Mouse (Mus musculus): Measurements from ENCODE around the gene Magi2. TPM values are rescaled to one million over a fixed set of nuclear protein-coding genes. Genes with fewer than 3 reads are reported as not detected.
A peak's percentile ranks its signal among the peaks of the same experiment; 100 is the strongest.
"Not testable (repeated sequence)": the region's sequence is repeated elsewhere in the genome, so short reads cannot be mapped to it uniquely, and the experiment has no call there.

The Magi2 gene
- polyA plus RNA-seq, 1 experiment from 2014 or later = 6.8 TPM

GRCm38 (mm10) chr5:20241523-20241922 lies 1014.7 kb downstream of the Magi2 start:
- Histone ChIP-seq H3K36me3 (no peaks in the 10 kb centered on the region), H3K4me3 (no peak overlapping the region), H3K9me3 (no peaks in the 10 kb centered on the region), H3K9ac (no peak overlapping the region), H3K27ac (no peak overlapping the region), H3K4me2 (replicated peaks) (no peak overlapping the region), H3K4me1 (no peaks in the 10 kb centered on the region), H3K27me3 (no peaks in the 10 kb centered on the region)
- ATAC-seq (ENCODE audit: low FRiP score, low read depth) = no peak
- WGBS = 93% methylated on average over 2 of the region's 2 CpGs

- Histone ChIP-seq H3K4me1 (no peaks in the 10 kb centered on the region), H3K9me3 (no peaks in the 10 kb centered on the region), H3K27me3 (no peaks in the 10 kb centered on the region), H3K27ac (no peak overlapping the region), H3K4me2 (replicated peaks) (no peak overlapping the region), H3K4me3 (no peak overlapping the region), H3K9ac (no peak overlapping the region), H3K36me3 (no peaks in the 10 kb centered on the region)
- ATAC-seq (ENCODE audit: low FRiP score, low read depth) = no peak
These were observed 1015.7 kb downstream of the Magi2 start for GRCm38 (mm10) chr5:20242496-20242895.

GRCm38 (mm10) chr5:20249382-20249781 lies 1022.5 kb downstream of the Magi2 start:
- Histone ChIP-seq H3K27ac (no peak overlapping the region), H3K9ac (no peak overlapping the region), H3K9me3 (no peaks in the 10 kb centered on the region), H3K4me1 (no peaks in the 10 kb centered on the region), H3K27me3 (no peaks in the 10 kb centered on the region), H3K4me3 (no peak overlapping the region), H3K36me3 (no peaks in the 10 kb centered on the region), H3K4me2 (replicated peaks) (no peak overlapping the region)
- no peak for ATAC-seq (ENCODE audit: low FRiP score, low read depth)
- 91% methylated on average over 6 of the region's 6 CpGs for WGBS

GRCm38 (mm10) chr5:20251541-20251940 lies 1024.7 kb downstream of the Magi2 start:
- H3K9ac ChIP-seq = no peak overlapping the region
- H3K27ac ChIP-seq = no peak overlapping the region
- no peak for ATAC-seq (ENCODE audit: low FRiP score, low read depth)
- H3K36me3 ChIP-seq = no peaks in the 10 kb centered on the region
- no peaks in the 10 kb centered on the region for H3K27me3 ChIP-seq
- no peak overlapping the region for H3K4me2 ChIP-seq (replicated peaks)
- 89% methylated on average over 6 of the region's 6 CpGs for WGBS
- H3K4me3 ChIP-seq = no peak overlapping the region
- no peaks in the 10 kb centered on the region for H3K4me1 ChIP-seq
- H3K9me3 ChIP-seq = no peaks in the 10 kb centered on the region

- Histone ChIP-seq H3K27ac (no peak overlapping the region), H3K27me3 (no peaks in the 10 kb centered on the region), H3K9ac (no peak overlapping the region), H3K36me3 (no peaks in the 10 kb centered on the region), H3K4me2 (replicated peaks) (no peak overlapping the region), H3K4me1 (peaks cover 13% of the 10 kb centered on the region; the same call in 1 of the 2 replicates), H3K9me3 (no peaks in the 10 kb centered on the region), H3K4me3 (no peak overlapping the region)
- ATAC-seq (ENCODE audit: low FRiP score, low read depth) = no peak
- WGBS = 79% methylated on average over 3 of the region's 3 CpGs
These were observed 1029.5 kb downstream of the Magi2 start for GRCm38 (mm10) chr5:20256150-20256868.

- Histone ChIP-seq H3K36me3 (no peaks in the 10 kb centered on the region), H3K27ac (no peak overlapping the region), H3K9me3 (no peaks in the 10 kb centered on the region), H3K27me3 (no peaks in the 10 kb centered on the region), H3K9ac (no peak overlapping the region), H3K4me3 (no peak overlapping the region), H3K4me1 (peaks cover 13% of the 10 kb centered on the region; the same call in 1 of the 2 replicates), H3K4me2 (replicated peaks) (no peak overlapping the region)
- 53% methylated on average over 2 of the region's 2 CpGs for WGBS
- no peak for ATAC-seq (ENCODE audit: low FRiP score, low read depth)
These were observed 1030.1 kb downstream of the Magi2 start for GRCm38 (mm10) chr5:20256933-20257332.

GRCm38 (mm10) chr5:20257419-20257818 lies 1030.6 kb downstream of the Magi2 start:
- 59% methylated on average over 4 of the region's 4 CpGs for WGBS
- no peak overlapping the region for H3K4me2 ChIP-seq (replicated peaks)
- no peak overlapping the region for H3K9ac ChIP-seq
- peaks cover 13% of the 10 kb centered on the region; the same call in 1 of the 2 replicates for H3K4me1 ChIP-seq
- no peaks in the 10 kb centered on the region for H3K9me3 ChIP-seq
- H3K27me3 ChIP-seq = no peaks in the 10 kb centered on the region
- no peak overlapping the region for H3K27ac ChIP-seq
- ATAC-seq (ENCODE audit: low FRiP score, low read depth) = no peak
- H3K4me3 ChIP-seq = no peak overlapping the region
- no peaks in the 10 kb centered on the region for H3K36me3 ChIP-seq

GRCm38 (mm10) chr5:20259719-20260118 lies 1032.9 kb downstream of the Magi2 start:
- Histone ChIP-seq H3K4me2 (replicated peaks) (no peak overlapping the region), H3K4me3 (no peak overlapping the region), H3K27ac (0 out of 2 replicates have a peak overlapping the region, but pooled peaks have one; percentile 15), H3K9ac (no peak overlapping the region), H3K27me3 (no peaks in the 10 kb centered on the region), H3K4me1 (peaks cover 13% of the 10 kb centered on the region; the same call in 1 of the 2 replicates), H3K36me3 (no peaks in the 10 kb centered on the region), H3K9me3 (no peaks in the 10 kb centered on the region)
- 32% methylated on average over 3 of the region's 3 CpGs for WGBS
- 0 out of 2 replicates have a peak, but pooled peaks have one; percentile 54 for ATAC-seq (ENCODE audit: low FRiP score, low read depth)

GRCm38 (mm10) chr5:20272680-20273079 lies 1045.8 kb downstream of the Magi2 start:
- ATAC-seq (ENCODE audit: low FRiP score, low read depth); H3K4me3 ChIP-seq; H3K4me2 ChIP-seq (replicated peaks); H3K9ac ChIP-seq; H3K36me3 ChIP-seq; H3K4me1 ChIP-seq; H3K27me3 ChIP-seq; H3K9me3 ChIP-seq; H3K27ac ChIP-seq: not testable (repeated sequence)
- 79% methylated on average over 1 of the region's 1 CpGs for WGBS

- no peak overlapping the region for H3K4me2 ChIP-seq (replicated peaks)
- H3K4me1 ChIP-seq = no peaks in the 10 kb centered on the region
- H3K36me3 ChIP-seq = no peaks in the 10 kb centered on the region
- no peaks in the 10 kb centered on the region for H3K9me3 ChIP-seq
- no peak overlapping the region for H3K4me3 ChIP-seq
- H3K9ac ChIP-seq = no peak overlapping the region
- 74% methylated on average over 2 of the region's 2 CpGs for WGBS
- ATAC-seq (ENCODE audit: low FRiP score, low read depth) = no peak
- H3K27me3 ChIP-seq = no peaks in the 10 kb centered on the region
- H3K27ac ChIP-seq = no peak overlapping the region
These were observed 1048.8 kb downstream of the Magi2 start for GRCm38 (mm10) chr5:20275632-20276031.

GRCm38 (mm10) chr5:20285080-20285840 lies 1058.4 kb downstream of the Magi2 start:
- Histone ChIP-seq H3K27me3 (no peaks in the 10 kb centered on the region), H3K4me2 (replicated peaks) (no peak overlapping the region), H3K4me3 (no peak overlapping the region), H3K9me3 (no peaks in the 10 kb centered on the region), H3K36me3 (no peaks in the 10 kb centered on the region), H3K27ac (no peak overlapping the region), H3K4me1 (no peaks in the 10 kb centered on the region), H3K9ac (no peak overlapping the region)
- 61% methylated on average over 8 of the region's 8 CpGs for WGBS
- no peak for ATAC-seq (ENCODE audit: low FRiP score, low read depth)

- Histone ChIP-seq H3K27me3 (no peaks in the 10 kb centered on the region), H3K27ac (no peak overlapping the region), H3K4me3 (no peak overlapping the region), H3K9ac (no peak overlapping the region), H3K4me1 (peaks cover 9% of the 10 kb centered on the region), H3K9me3 (no peaks in the 10 kb centered on the region), H3K4me2 (replicated peaks) (no peak overlapping the region), H3K36me3 (no peaks in the 10 kb centered on the region)
- no peak for ATAC-seq (ENCODE audit: low FRiP score, low read depth)
- WGBS = 46% methylated on average over 11 of the region's 11 CpGs
These were observed 1067.7 kb downstream of the Magi2 start for GRCm38 (mm10) chr5:20294521-20294920.

Measured in limb, embryonic 13.5 days (tissue).